Mouse (Mus musculus) thymus, adult 18-20 months (tissue): Measurements from ENCODE around the gene Pcsk6.
"Not testable (repeated sequence)": the region's sequence is repeated elsewhere in the genome, so short reads cannot be mapped to it uniquely, and the experiment has no call there.

Experiments
- DNase-seq, 2 experiments: peaks; one replicate each; pipeline ENCODE4 v3.0.0; 2022; ENCODE audit warnings: mixed read lengths in 2 of 2

Pcsk6 gene

GRCm38 (mm10) chr7:65884928-65885327 lies 23.4 kb downstream of the Pcsk6 start:
- DNase-seq = no peak

- no peak for DNase-seq
These were observed 24.3 kb downstream of the Pcsk6 start for GRCm38 (mm10) chr7:65885819-65886218.

- no peak for DNase-seq
These were observed 30.3 kb downstream of the Pcsk6 start for GRCm38 (mm10) chr7:65891831-65892230.

- DNase-seq = no peak
These were observed 30.8 kb downstream of the Pcsk6 start for GRCm38 (mm10) chr7:65892264-65892828.

- no peak for DNase-seq
These were observed 32.0 kb downstream of the Pcsk6 start for GRCm38 (mm10) chr7:65893546-65893945.

- DNase-seq = no peak
These were observed 33.7 kb downstream of the Pcsk6 start for GRCm38 (mm10) chr7:65895262-65895661.

- no peak for DNase-seq
These were observed 39.7 kb downstream of the Pcsk6 start for GRCm38 (mm10) chr7:65901231-65901630.

- DNase-seq = no peak
These were observed 41.1 kb downstream of the Pcsk6 start for GRCm38 (mm10) chr7:65902471-65903180.

- DNase-seq = no peak
These were observed 41.9 kb downstream of the Pcsk6 start for GRCm38 (mm10) chr7:65903456-65903855.

- no peak for DNase-seq
These were observed 45.2 kb downstream of the Pcsk6 start for GRCm38 (mm10) chr7:65906528-65907272.

GRCm38 (mm10) chr7:65909343-65910127 lies 48.0 kb downstream of the Pcsk6 start:
- no peak for DNase-seq

- DNase-seq = no peak
These were observed 51.6 kb downstream of the Pcsk6 start for GRCm38 (mm10) chr7:65913088-65913610.

GRCm38 (mm10) chr7:65914761-65915301 lies 53.3 kb downstream of the Pcsk6 start:
- DNase-seq = no peak

- DNase-seq = no peak
These were observed 54.3 kb downstream of the Pcsk6 start for GRCm38 (mm10) chr7:65915821-65916220.

- DNase-seq = no peak
These were observed 55.0 kb downstream of the Pcsk6 start for GRCm38 (mm10) chr7:65916566-65916965.

- DNase-seq = no peak
These were observed 56.9 kb downstream of the Pcsk6 start for GRCm38 (mm10) chr7:65918431-65918830.

- no peak for DNase-seq
These were observed 67.9 kb downstream of the Pcsk6 start for GRCm38 (mm10) chr7:65929398-65929797.

- DNase-seq = no peak
These were observed 68.9 kb downstream of the Pcsk6 start for GRCm38 (mm10) chr7:65930478-65930877.

GRCm38 (mm10) chr7:65934238-65934970 lies 72.9 kb downstream of the Pcsk6 start:
- not testable (repeated sequence) for DNase-seq

GRCm38 (mm10) chr7:65935211-65935610 lies 73.7 kb downstream of the Pcsk6 start:
- DNase-seq = no peak

GRCm38 (mm10) chr7:65940988-65941387 lies 79.5 kb downstream of the Pcsk6 start:
- DNase-seq = no peak
